Mouse (Mus musculus): ENCODE data around the gene Fancg. TPM values are rescaled to one million over a fixed set of nuclear protein-coding genes. Genes with fewer than 3 reads are reported as not detected.
"Not testable (repeated sequence)": the region's sequence is repeated elsewhere in the genome, so short reads cannot be mapped to it uniquely, and the experiment has no call there.

Gene Fancg
- polyA plus RNA-seq, 1 experiment from 2014 or later, result 15.6 TPM

GRCm38 (mm10) chr4:43005765-43006164 lies 4.5 kb downstream of the Fancg start:
- ATAC-seq (ENCODE audit: low FRiP score) (no peak), DNase-seq (ENCODE audit: low spot score) (no peak)
- H3K9ac ChIP-seq, result no peak overlapping the region
- no peak overlapping the region for H3K4me2 ChIP-seq (replicated peaks)
- H3K36me3 ChIP-seq (replicated peaks; ENCODE audit: control insufficient read depth, insufficient read depth), result peaks cover 5% of the 10 kb centered on the region; the same call in 1 of the 2 replicates
- H3K27me3 ChIP-seq (ENCODE audit: control insufficient read depth, insufficient read depth, low read length), result no peaks in the 10 kb centered on the region
- H3K9me3 ChIP-seq (ENCODE audit: control insufficient read depth, low read length), result no peaks in the 10 kb centered on the region
- peaks cover 13% of the 10 kb centered on the region for H3K4me1 ChIP-seq (replicated peaks; ENCODE audit: control insufficient read depth, insufficient read depth, low read length)
- H3K27ac ChIP-seq, result no peak overlapping the region
- 65% methylated on average over 2 of the region's 2 CpGs for WGBS
- no peak overlapping the region for H3K4me3 ChIP-seq (replicated peaks; ENCODE audit: low read length)

- H3K4me3 ChIP-seq (replicated peaks; ENCODE audit: low read length), result no peak overlapping the region
- H3K27me3 ChIP-seq (ENCODE audit: control insufficient read depth, insufficient read depth, low read length), result no peaks in the 10 kb centered on the region
- ATAC-seq (ENCODE audit: low FRiP score), result no peak
- peaks cover 14% of the 10 kb centered on the region for H3K4me1 ChIP-seq (replicated peaks; ENCODE audit: control insufficient read depth, insufficient read depth, low read length)
- 96% methylated on average over 3 of the region's 3 CpGs for WGBS
- H3K9ac ChIP-seq, result no peak overlapping the region
- H3K9me3 ChIP-seq (ENCODE audit: control insufficient read depth, low read length), result no peaks in the 10 kb centered on the region
- DNase-seq (ENCODE audit: low spot score), result no peak
- H3K4me2 ChIP-seq (replicated peaks), result no peak overlapping the region
- H3K27ac ChIP-seq, result no peak overlapping the region
- peaks cover 5% of the 10 kb centered on the region; the same call in 1 of the 2 replicates for H3K36me3 ChIP-seq (replicated peaks; ENCODE audit: control insufficient read depth, insufficient read depth)
Observed at GRCm38 (mm10) chr4:43004951-43005350, 5.4 kb downstream of the Fancg start.

DNA sequence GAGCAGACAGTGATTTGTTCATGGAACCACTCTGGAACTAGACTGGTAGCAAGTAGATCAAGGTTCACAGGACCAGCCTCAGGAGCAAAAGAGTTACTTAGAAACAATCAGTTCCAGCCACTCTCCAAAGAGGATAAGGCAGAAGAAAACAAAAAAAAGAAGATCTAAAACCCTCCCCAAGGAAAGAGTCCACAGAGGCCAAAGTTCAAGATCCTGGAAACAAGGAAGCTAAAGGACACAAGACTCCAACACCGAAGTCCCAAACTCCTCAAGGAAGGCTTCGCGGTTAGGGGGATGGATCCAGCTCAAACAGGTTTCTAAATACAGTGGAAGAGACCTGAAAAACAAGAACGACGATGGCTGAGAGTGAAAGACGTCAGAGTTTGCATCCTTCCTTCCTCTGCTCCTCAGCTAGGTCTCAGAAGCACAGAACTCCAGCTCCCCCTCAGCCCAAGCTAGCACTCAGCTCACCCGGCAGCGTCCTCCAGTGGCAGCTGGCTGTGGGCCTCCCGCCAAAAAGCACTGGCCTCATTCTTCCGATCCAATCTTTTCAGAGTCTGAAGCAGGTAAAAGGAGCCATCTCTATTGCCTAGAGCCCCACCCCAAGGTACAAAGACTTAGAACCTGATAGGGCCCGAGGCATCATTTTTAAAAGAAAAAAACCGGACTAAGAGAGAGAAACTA lies 7.4 kb downstream of the Fancg start:
- ATAC-seq (ENCODE audit: low FRiP score) (no peak), DNase-seq (ENCODE audit: low spot score) (no peak)
- Histone ChIP-seq H3K36me3 (replicated peaks; ENCODE audit: control insufficient read depth, insufficient read depth) (peaks cover 5% of the 10 kb centered on the region; the same call in 1 of the 2 replicates), H3K4me3 (replicated peaks; ENCODE audit: low read length) (no peak overlapping the region), H3K27me3 (ENCODE audit: control insufficient read depth, insufficient read depth, low read length) (no peaks in the 10 kb centered on the region), H3K9ac (no peak overlapping the region), H3K27ac (no peak overlapping the region), H3K9me3 (ENCODE audit: control insufficient read depth, low read length) (no peaks in the 10 kb centered on the region), H3K4me2 (replicated peaks) (no peak overlapping the region), H3K4me1 (replicated peaks; ENCODE audit: control insufficient read depth, insufficient read depth, low read length) (peaks cover 17% of the 10 kb centered on the region)
- WGBS, result 82% methylated on average over 12 of the region's 12 CpGs

- peak overlapping the region; percentile 90 for H3K27ac ChIP-seq
- 95% methylated on average over 2 of the region's 2 CpGs for WGBS
- H3K9me3 ChIP-seq (ENCODE audit: control insufficient read depth, low read length), result no peaks in the 10 kb centered on the region
- H3K4me3 ChIP-seq (replicated peaks; ENCODE audit: low read length), result no peak overlapping the region
- H3K4me1 ChIP-seq (replicated peaks; ENCODE audit: control insufficient read depth, insufficient read depth, low read length), result peaks cover 23% of the 10 kb centered on the region
- H3K36me3 ChIP-seq (replicated peaks; ENCODE audit: control insufficient read depth, insufficient read depth), result 0 out of 2 replicates have a peak, but pooled peaks cover 5% of the 10 kb centered on the region
- no peak overlapping the region for H3K9ac ChIP-seq
- no peak overlapping the region for H3K4me2 ChIP-seq (replicated peaks)
- no peaks in the 10 kb centered on the region for H3K27me3 ChIP-seq (ENCODE audit: control insufficient read depth, insufficient read depth, low read length)
- ATAC-seq (ENCODE audit: low FRiP score) (no peak), DNase-seq (ENCODE audit: low spot score) (no peak)
Observed at GRCm38 (mm10) chr4:43001272-43001671, 9.0 kb downstream of the Fancg start.

- Histone ChIP-seq H3K36me3 (replicated peaks; ENCODE audit: control insufficient read depth, insufficient read depth) (peaks cover 13% of the 10 kb centered on the region), H3K4me1 (replicated peaks; ENCODE audit: control insufficient read depth, insufficient read depth, low read length) (peaks cover 23% of the 10 kb centered on the region), H3K4me2 (replicated peaks) (peak within 1 kb of the TSS; percentile 79), H3K4me3 (replicated peaks; ENCODE audit: low read length) (peak within 1 kb of the TSS; percentile 87), H3K9ac (peak within 1 kb of the TSS; percentile 91), H3K27ac (peak within 1 kb of the TSS; percentile 96)
- not testable (repeated sequence) for H3K9me3 ChIP-seq (ENCODE audit: control insufficient read depth, low read length); H3K27me3 ChIP-seq (ENCODE audit: control insufficient read depth, insufficient read depth, low read length)
- ATAC-seq (ENCODE audit: low FRiP score) (peak; percentile 99), DNase-seq (ENCODE audit: low spot score) (peak; percentile 98)
- WGBS, result under 1% methylated on average over 43 of the region's 56 CpGs
Observed at GRCm38 (mm10) chr4:43000141-43000986, 9.9 kb downstream of the Fancg start, which contains the start of gene Vcp. Vcp (minus strand) TSS chr4:43000507.

DNA sequence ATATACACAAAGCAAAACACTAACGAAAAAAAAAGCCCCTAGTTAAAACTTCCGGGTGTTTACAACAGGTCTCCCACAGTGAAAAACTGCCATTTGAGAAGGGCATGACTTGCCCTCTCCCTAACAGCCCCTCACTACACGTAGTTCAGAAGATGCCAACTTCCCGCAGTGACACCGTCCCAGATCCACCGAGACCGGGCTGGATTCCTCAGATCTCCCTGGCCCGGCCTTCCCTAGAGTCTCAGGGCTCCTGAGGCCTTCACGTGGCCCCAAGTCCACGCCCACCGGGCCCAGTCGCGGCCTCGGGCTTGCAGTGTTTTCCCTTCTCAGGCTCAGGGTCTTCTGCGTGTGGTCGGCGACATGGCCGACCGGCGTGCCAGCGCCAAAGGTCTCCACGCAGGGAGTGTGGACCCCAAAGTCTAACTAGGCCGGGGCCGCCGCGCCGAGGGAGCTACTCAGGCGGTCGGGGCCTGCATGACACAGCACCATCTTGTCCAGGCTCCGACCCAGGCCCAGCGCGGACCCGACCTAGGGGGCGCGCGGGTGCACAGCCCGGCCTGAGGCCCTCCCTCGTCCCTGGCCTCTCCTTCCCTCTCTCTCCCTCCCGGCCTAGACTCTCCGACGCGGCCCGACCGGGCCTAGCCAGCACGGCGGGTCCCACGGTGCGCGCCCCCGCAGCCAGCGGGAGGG lies 10.7 kb downstream of the Fancg start:
- DNase-seq (ENCODE audit: low spot score) (peak; percentile 52), ATAC-seq (ENCODE audit: low FRiP score) (peak; percentile 73)
- Histone ChIP-seq H3K27ac (peak overlapping the region; percentile 96), H3K9me3 (ENCODE audit: control insufficient read depth, low read length) (no peaks in the 10 kb centered on the region), H3K4me3 (replicated peaks; ENCODE audit: low read length) (peak overlapping the region; percentile 87), H3K4me1 (replicated peaks; ENCODE audit: control insufficient read depth, insufficient read depth, low read length) (peaks cover 23% of the 10 kb centered on the region), H3K4me2 (replicated peaks) (peak overlapping the region; percentile 79), H3K27me3 (ENCODE audit: control insufficient read depth, insufficient read depth, low read length) (no peaks in the 10 kb centered on the region), H3K36me3 (replicated peaks; ENCODE audit: control insufficient read depth, insufficient read depth) (peaks cover 16% of the 10 kb centered on the region), H3K9ac (peak overlapping the region; percentile 91)
- under 1% methylated on average over 46 of the region's 51 CpGs for WGBS

- peak overlapping the region; percentile 91; the same call in 1 of the 2 replicates for H3K9ac ChIP-seq
- no peak for ATAC-seq (ENCODE audit: low FRiP score)
- no peak for DNase-seq (ENCODE audit: low spot score)
Observed at GRCm38 (mm10) chr4:42998022-42998421, 12.3 kb downstream of the Fancg start.

DNA sequence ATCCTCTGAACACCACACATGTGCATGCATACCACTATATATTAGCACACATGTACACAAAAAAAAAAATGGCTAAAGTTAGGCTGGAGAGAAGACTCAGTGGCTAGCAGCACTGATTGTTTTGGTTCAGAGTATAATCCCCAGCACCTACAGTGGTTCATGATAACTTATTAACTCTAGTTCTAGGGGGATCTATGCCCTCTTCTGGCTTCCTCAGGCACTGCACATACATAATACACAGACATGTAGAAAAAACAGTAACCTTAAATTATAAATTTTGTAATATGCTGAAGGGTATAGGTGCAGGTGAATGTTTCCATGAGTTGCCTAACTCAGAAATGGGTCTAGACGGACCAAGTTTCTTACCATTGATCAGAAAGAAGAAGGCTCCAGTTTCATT lies 22.0 kb downstream of the Fancg start:
- no peaks in the 10 kb centered on the region for H3K4me1 ChIP-seq (replicated peaks; ENCODE audit: control insufficient read depth, insufficient read depth, low read length)
- H3K4me2 ChIP-seq (replicated peaks), result no peak overlapping the region
- H3K27ac ChIP-seq, result no peak overlapping the region
- no peak overlapping the region for H3K4me3 ChIP-seq (replicated peaks; ENCODE audit: low read length)
- DNase-seq (ENCODE audit: low spot score), result no peak
- no peak for ATAC-seq (ENCODE audit: low FRiP score)
- H3K36me3 ChIP-seq (replicated peaks; ENCODE audit: control insufficient read depth, insufficient read depth), result peaks cover 99% of the 10 kb centered on the region
- H3K9ac ChIP-seq, result no peak overlapping the region
- H3K9me3 ChIP-seq (ENCODE audit: control insufficient read depth, low read length), result no peaks in the 10 kb centered on the region
- 87% methylated on average over 1 of the region's 1 CpGs for WGBS
- no peaks in the 10 kb centered on the region for H3K27me3 ChIP-seq (ENCODE audit: control insufficient read depth, insufficient read depth, low read length)

More at GRCm38 (mm10) chr4:42998022-42998421, 12.3 kb downstream of the Fancg start:
- 59% methylated on average over 2 of the region's 2 CpGs for WGBS
- no peaks in the 10 kb centered on the region for H3K27me3 ChIP-seq (ENCODE audit: control insufficient read depth, insufficient read depth, low read length)
- no peaks in the 10 kb centered on the region for H3K9me3 ChIP-seq (ENCODE audit: control insufficient read depth, low read length)
- H3K4me3 ChIP-seq (replicated peaks; ENCODE audit: low read length), result peak overlapping the region; percentile 87
- H3K4me2 ChIP-seq (replicated peaks), result peak overlapping the region; percentile 79
- H3K27ac ChIP-seq, result no peak overlapping the region
- H3K4me1 ChIP-seq (replicated peaks; ENCODE audit: control insufficient read depth, insufficient read depth, low read length), result peaks cover 23% of the 10 kb centered on the region
- peaks cover 32% of the 10 kb centered on the region for H3K36me3 ChIP-seq (replicated peaks; ENCODE audit: control insufficient read depth, insufficient read depth)

DNA sequence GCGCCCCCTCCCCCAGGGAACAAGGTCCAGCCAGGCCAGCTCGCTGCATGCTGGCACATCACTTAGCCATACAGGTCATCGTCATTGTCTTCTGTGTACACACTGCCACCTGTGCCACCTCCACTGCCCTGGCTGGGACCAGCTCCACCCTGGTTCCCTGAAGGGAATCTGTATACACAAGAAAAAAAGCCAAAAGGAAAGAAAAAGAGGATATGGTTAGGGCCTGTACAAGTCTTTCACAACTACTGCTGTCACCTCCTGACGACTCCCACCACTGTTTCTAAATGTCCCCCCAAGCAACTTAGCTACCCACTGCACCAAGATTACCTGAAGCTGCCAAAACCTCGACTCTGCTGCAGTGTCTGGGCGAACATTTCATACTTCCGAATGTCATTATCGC lies 29.8 kb downstream of the Fancg start:
- ATAC-seq (ENCODE audit: low FRiP score); H3K9ac ChIP-seq; H3K27ac ChIP-seq; H3K4me2 ChIP-seq (replicated peaks); H3K9me3 ChIP-seq (ENCODE audit: control insufficient read depth, low read length); H3K27me3 ChIP-seq (ENCODE audit: control insufficient read depth, insufficient read depth, low read length); H3K4me1 ChIP-seq (replicated peaks; ENCODE audit: control insufficient read depth, insufficient read depth, low read length); H3K4me3 ChIP-seq (replicated peaks; ENCODE audit: low read length); DNase-seq (ENCODE audit: low spot score): not testable (repeated sequence)
- WGBS, result 94% methylated on average over 7 of the region's 8 CpGs
- peaks cover 74% of the 10 kb centered on the region for H3K36me3 ChIP-seq (replicated peaks; ENCODE audit: control insufficient read depth, insufficient read depth)

All from hindbrain, embryonic 14.5 days (tissue).